Mouse (Mus musculus): ENCODE data around the gene Eml3.
"Not testable (repeated sequence)": the region's sequence is repeated elsewhere in the genome, so short reads cannot be mapped to it uniquely, and the experiment has no call there.

The Eml3 gene

GRCm38 (mm10) chr19:8929224-8930088 lies at the start of gene Eml3, which contains the start of gene Rom1:
TSS of gene Eml3 (plus strand) at chr19:8929552.
TSS of gene Rom1 (minus strand) at chr19:8929356.
- DNase-seq (ENCODE audit: low spot score in 2 of 2) = peak; percentile 77 to 80

- peak; percentile 88 to 92 for DNase-seq (ENCODE audit: low spot score in 2 of 2)
These were observed 48.9 kb upstream of the Eml3 start, which contains the start of gene Uqcc3 for GRCm38 (mm10) chr19:8880311-8881033. TSS of gene Uqcc3 (minus strand) at chr19:8880923.

- DNase-seq (ENCODE audit: low spot score in 2 of 2) = no peak
These were observed 48.3 kb upstream of the Eml3 start for GRCm38 (mm10) chr19:8881034-8881392.

- no peak for DNase-seq (ENCODE audit: low spot score in 2 of 2)
These were observed 45.7 kb upstream of the Eml3 start, which contains the start of the genes Lbhd1 and Gm49403 for GRCm38 (mm10) chr19:8883616-8884015. TSS of gene Lbhd1 (plus strand) at chr19:8883732. TSS of gene Gm49403 (plus strand) at chr19:8883930.

GRCm38 (mm10) chr19:8886916-8887584 lies 42.3 kb upstream of the Eml3 start:
- no peak for DNase-seq (ENCODE audit: low spot score in 2 of 2)

DNA sequence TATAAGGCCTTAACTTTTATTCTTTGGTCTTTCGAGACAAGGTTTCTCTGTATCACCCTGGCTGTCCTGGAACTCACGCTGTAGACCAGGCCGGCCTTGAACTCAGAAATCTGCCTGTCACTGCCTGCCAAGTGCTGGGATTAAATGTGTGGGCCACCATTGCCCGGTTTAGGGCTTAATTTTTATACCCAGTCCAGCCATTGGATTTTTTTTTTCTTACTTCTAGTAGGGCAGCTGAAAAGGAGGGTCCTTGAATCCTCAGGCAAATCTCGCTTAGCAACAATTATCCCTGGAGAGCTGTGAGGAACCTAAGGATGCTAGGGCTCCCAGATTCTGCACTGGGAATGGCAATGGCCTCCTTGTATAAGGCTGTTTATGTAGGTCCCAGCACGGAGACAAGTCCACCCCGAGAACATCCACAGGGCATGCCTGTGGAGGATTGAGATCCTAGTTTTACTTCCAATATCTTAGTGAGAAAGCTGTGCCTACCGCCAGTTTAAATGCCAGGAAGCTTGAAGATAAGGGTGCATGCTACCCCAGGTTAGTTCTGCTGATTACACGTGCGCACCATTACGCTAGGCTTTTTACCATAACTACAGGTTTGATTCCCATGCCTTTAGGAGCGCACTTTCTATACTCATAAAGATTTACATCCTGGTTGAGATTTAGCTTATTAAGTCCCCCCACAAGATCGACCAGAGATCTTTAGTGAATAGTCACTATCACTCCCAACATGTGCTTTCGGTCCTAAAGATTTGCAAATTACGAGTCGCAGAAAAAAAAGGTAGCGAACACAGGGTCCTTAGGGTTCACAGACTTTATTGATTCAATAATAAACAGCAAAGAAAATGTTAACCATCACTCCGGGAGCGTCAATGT lies 41.5 kb upstream of the Eml3 start:
- DNase-seq (ENCODE audit: low spot score in 2 of 2) = no peak

DNA sequence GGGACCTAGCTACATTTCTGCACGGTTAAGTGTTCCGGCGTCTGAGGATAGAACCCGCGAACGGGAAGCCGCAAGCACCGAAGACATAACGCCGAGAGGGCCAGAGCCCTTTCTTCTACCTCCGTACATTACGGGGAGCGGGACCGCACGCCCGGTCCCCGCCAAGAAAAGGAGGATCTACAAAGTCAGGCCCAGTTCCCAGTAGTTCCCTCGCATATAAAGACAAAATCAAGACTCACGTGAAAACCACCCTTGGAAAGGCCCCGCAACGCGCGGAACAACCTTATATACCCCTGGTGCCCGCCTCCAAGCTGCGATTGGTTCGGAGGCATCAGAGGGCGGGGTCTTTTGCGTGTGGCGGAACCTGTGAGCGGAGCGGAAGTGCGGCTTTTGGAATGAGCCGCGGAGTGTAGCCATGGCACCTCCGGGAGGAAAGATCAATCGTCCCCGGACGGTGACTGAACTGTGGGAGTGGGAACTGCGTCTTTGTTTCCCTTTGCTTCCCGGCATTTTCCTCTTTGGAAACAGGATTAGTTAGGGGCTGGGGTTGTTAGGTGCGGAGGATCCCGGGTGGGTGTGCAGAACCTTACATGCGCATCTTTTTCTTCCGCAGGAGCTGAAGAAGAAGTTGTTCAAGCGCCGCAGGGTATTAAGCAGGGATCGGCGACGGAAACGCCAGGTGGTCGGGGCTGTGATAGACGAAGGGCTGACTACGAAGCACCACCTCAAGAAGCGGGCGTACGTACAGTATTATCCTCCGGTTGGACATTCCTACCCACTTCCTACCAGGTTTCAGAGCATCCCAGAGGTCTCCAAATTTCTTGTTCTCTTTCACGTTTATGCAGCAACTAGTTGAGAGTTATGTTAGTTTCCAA lies 40.6 kb upstream of the Eml3 start, which contains the start of the genes 1810009A15Rik and Gm49416:
Gene 1810009A15Rik, plus strand, starts transcription at position 343 of the 875 bp plus-strand sequence.
Gene Gm49416, plus strand, starts transcription at position 416 of the 875 bp plus-strand sequence.
- peak; percentile 91 to 93 for DNase-seq (ENCODE audit: low spot score in 2 of 2)

DNA sequence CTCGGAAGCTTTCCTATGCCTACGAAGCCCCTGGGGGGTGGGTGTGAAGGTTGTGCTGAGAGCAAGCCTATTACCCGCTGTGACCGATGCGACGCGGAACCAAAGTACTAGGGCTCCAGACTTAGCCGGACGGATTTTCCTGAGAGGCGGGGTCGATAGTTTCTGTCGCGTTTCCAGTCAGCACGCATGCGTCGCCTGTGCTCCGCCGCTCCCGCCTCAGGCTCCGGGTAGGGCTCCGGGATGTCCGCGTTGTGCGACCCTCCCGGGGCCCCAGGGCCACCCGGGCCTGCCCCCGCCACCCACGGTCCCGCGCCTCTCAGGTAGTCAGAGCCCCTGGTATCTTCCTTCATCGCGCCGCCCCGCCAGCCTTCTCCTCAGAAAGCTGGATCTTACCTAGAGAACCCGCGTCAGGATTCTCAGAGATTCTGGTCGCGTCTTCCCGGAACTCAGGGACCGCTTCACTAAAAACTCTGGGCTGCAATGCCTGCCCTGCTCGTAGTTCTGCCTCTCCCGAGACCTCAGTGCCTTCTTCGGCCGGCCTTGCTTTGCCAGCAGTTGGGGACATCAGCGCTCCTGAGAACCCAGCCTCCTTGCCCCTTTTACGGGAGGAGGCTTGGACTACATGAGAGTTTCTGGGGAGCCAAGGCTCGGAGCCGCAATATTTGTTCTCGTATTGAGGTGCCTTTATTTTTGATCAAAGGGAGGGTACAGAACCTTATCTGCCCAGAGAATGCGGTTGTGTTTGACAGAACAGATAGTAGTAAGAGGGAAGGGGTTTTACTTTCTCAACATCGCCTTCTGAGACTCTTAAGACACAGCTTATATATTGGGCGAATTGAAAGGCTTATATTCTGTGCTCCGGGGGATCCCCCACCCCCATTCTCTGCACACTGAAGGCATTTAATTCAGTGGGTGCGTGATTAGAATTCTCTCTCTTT lies 36.3 kb upstream of the Eml3 start, which contains the start of gene Ints5:
Gene Ints5, plus strand, starts transcription at position 177 of the 938 bp plus-strand sequence.
- DNase-seq (ENCODE audit: low spot score in 2 of 2) = peak; percentile 75 to 85

- no peak for DNase-seq (ENCODE audit: low spot score in 2 of 2)
These were observed 33.9 kb upstream of the Eml3 start for GRCm38 (mm10) chr19:8895397-8895960.

GRCm38 (mm10) chr19:8896231-8896630 lies 33.1 kb upstream of the Eml3 start:
- not testable (repeated sequence) for DNase-seq (ENCODE audit: low spot score in 2 of 2)

DNA sequence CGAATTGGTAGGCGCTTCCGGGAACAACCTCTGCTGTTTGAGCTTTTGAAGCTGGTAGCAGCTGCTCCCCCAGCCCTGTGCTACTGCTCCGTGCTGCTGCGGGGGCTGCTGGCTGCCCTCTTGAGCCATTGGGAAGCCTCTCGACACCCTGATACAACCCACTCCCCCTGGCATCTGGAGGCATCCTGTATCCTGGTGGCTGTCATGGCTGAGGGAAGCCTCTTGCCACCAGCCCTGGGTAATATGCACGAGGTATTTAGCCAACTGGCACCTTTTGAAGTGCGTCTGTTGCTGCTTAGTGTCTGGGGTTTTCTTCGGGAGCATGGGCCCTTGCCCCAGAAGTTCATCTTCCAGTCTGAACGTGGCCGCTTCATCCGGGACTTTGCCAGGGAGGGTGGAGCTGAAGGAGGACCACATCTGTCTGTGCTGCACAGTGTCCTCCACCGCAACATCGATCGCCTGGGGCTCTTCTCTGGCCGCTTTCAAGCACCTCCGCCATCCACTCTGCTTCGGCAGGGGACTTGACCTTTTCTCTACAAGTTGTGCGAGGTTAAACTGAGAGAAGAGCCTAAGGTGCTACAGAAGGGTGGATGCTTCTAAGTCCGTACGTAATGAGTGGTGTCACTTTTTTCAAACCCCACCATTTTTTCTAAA lies 32.0 kb upstream of the Eml3 start:
- DNase-seq (ENCODE audit: low spot score in 2 of 2) = not testable (repeated sequence)

DNA sequence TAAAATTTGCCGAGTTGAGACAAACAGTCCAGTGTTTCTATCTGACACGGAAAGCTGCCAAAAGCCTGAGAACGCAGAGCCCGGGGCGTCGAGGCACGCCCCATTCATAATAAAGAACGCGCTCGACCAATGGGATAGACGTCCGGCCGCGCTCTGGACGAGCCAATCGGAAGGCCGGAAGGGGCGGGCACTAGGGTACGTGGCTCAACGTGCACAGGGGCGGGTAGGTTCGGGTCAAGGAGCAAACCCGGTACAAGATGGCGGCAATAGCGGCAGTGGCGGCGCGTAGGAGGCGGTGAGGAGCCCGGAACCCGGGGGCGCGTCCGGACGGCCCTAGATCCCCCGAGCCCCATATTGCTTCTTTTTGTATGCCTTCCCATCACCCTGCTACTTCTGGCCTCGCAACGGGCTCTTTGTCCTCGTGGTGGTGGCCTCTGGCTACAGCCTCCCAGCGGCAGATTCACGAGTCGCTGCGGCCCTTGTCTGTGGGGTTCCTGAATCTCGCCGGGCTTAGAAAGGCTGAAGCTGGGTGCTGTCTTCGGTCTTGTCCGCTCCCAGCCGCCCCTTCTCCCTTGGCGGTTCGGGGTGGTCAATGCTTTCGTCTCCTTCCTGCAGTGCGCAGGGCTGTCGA lies 31.4 kb upstream of the Eml3 start, which contains the start of gene Ganab:
Gene Ganab, plus strand, starts transcription at position 207 of the 631 bp plus-strand sequence.
- DNase-seq (ENCODE audit: low spot score in 2 of 2) = peak; percentile 89 to 92

GRCm38 (mm10) chr19:8898576-8898975 lies 30.8 kb upstream of the Eml3 start:
- DNase-seq (ENCODE audit: low spot score in 2 of 2) = no peak

DNA sequence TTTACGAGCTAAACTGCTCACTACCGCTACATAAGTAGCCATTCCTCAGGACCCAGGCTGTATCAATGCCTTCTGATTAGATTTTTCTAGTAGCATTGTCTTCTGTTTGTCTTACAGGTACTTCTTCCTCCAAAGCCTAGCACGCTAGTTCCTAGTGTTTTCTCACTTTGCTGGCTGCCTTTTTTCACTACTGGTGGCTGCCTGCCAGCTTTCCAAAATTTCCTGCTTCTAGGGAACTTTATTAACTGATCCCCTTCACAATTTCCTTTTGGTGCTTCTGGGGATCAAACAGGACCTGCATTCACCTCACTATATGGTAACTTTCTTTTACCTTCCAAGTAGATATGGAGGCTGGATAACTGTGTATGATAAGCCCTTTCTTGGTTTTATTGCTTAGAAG lies 30.3 kb upstream of the Eml3 start:
- DNase-seq (ENCODE audit: low spot score in 2 of 2) = no peak

- no peak for DNase-seq (ENCODE audit: low spot score in 2 of 2)
These were observed 25.9 kb upstream of the Eml3 start for GRCm38 (mm10) chr19:8903412-8903811.

DNA sequence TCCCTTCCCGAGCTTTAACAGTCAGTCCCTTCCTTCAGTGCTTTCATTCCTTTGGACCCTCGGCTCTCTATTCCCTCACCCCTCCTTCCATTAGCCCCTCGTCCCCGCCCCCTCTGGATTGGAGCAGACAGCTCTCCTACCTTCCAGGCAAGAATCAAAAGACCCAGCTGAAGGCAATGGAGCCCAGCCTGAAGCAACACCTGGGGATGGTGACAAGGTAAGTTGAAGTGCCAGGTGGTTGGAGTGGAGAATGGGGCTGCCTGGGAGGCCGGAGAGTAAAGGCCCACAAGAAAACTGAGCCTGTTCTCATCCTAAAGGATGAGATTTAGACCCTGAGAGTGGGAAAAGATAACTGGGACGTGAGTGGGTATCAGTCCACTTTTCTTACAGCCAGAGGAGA lies 20.8 kb upstream of the Eml3 start:
- no peak for DNase-seq (ENCODE audit: low spot score in 2 of 2)

DNA sequence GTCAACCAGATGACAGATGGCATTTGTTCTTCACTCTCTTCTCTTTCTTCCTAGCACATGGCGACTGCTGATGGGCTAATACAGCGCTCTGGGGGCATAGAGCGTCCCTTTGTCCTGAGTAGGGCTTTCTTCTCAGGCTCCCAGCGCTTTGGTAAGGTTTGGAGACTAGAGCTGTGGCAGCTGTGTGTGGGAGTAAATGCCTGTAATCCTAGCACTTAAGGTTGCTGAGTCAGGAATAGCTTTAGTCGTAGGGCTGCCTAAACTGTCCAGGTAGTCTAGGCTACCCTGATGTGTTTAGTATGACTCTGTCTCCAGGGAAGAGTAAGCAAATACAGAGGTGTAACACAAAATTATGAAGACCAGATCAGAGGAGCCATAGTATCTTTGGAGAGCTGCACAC lies 17.5 kb upstream of the Eml3 start:
- no peak for DNase-seq (ENCODE audit: low spot score in 2 of 2)
